Mouse (Mus musculus) cerebellum, postnatal 14 days (tissue): ENCODE data around the gene Rab13.

Experiments
- DNase-seq, 2 experiments: peaks; one replicate each; pipeline ENCODE4 v3.0.0; 2021; ENCODE audit warnings: mixed read lengths in 2 of 2

Rab13 gene

DNA sequence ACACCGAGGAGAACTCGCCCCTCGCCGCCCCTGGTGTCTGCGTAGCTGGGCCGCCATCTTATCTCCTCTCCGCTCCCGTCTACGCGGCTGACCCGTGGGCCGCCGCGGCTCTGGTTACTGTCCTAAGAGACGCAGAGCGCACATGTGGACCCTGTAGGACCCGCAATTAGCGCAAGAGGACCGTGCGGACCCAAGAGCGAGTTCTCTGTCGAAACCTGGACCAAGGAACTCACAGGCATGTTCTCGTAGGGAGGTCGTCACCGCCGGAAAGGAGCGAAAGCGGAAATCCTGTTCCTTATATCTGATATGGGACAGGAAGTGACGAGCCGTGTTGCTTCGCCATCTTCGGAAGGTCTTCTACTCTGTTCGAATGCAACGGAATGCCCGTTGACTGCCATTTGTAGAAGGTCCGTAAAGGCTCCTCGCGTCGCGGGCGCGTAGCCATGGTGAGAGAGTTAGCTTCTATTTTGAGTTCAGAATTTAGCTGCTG, at the start of gene Rab13, which contains the start of gene Rps27:
TSS of gene Rab13 (plus strand) at position 319 of the 490 bp plus-strand sequence.
TSS of gene Rps27 (minus strand) at position 275 of the 490 bp plus-strand sequence.
- peak; percentile 87 to 91 for DNase-seq

DNA sequence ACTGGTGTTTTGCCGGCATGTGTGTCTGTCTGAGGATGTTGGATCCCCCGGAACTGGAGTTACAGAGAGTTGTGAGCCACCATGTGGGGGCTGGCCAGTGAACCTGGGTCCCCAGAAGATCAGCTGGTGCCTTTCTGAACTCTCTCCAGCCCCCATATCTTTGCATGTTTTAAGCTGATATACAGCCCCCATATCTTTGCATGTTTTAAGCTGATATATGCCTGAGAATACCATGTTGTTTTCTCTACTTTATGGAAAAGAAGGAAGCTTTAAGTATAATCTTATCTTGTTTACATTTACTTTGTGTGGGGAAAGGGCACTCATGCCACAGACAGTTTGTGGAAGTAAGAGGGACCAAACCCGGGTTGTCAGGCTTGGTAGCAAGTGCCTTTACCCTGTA, 33.9 kb upstream of the Rab13 start:
- DNase-seq: no peak

DNA sequence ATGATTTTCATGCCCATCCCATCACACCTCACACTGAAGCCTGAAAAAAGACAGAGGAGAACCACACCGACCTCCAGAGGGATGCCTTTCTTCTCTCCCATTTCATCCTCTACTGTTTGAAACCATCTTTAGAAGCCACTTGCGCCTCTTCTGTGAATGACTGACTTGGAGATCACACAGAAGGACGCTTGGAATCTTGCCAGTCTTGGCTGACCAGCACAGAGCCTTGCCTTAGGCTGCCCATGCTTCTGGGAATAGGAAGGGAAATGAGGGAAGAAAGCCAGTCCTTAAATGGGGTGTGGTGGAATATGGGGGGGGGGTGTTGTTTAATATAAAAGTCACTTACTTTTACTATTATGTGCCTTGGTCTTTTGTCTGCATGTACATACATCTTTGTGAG, 29.9 kb upstream of the Rab13 start:
- peak; percentile 18 to 34 for DNase-seq

DNA sequence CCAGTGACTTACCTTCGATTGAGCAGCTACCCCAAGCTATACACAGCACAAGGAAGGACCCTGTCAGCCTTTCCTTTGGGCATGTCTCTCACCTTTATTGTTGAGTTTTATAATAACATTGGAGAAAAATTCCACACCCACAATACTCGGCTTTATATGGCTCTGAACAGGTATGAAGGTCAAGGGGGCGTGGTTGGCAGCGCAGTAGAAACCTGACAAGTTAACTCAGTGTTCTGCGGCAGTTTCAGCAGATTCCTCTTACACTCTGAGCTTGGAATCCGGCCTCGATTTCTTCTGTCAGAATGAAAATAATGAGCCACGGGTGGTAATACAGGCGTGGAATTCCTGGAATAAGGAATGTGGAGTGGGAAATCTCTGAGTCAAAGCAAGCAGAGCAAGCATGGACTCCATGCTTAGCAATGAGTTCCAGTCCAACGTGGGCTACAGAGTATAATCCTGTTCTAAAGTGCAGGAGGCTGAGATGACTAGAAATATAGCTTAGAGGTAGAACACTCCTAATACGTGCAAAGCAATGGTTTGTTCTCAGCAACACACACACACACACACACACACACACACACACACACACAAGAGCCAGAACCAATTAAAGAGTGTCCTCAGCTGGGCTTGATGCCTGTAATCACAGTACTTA, 22.5 kb upstream of the Rab13 start:
- no peak for DNase-seq

DNA sequence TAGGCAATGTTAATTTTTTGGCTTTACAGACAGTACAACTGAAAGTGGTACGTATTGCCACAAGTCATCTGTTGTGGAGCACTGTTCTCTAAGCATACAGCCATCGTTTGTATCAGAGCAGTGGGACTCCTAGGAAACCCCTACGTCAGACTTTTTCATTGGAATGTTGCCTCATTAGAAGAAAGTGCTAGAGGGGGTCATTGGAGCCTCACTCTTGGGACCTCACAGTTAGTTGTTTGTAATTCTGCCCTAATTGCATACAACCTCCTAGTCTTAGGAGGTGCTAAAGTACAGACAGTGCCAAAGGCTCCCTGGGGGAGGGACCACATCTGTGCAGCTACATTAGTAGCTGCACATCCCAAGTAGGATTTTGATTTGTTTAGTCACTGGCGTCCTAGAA, 18.7 kb upstream of the Rab13 start:
- DNase-seq: no peak

DNA sequence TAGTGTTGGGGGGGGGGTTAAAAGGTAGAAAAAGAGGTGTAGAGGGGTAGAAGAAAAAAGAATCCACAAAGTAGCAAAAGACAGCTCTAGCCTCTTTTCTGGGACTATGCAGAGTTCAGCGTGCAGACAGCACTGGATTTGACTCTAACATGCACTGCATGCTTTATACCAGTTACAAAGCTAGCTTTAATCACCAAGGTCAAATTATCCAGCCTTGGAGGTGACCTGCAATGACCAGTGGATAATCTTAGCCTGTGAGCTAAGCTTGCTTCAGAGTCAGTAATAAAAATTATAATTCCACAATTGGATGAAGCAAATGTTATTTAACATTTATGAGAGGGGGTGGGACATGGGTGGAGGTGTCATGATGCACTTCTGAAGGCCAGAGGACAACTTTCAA, 17.9 kb upstream of the Rab13 start:
- DNase-seq: no peak

DNA sequence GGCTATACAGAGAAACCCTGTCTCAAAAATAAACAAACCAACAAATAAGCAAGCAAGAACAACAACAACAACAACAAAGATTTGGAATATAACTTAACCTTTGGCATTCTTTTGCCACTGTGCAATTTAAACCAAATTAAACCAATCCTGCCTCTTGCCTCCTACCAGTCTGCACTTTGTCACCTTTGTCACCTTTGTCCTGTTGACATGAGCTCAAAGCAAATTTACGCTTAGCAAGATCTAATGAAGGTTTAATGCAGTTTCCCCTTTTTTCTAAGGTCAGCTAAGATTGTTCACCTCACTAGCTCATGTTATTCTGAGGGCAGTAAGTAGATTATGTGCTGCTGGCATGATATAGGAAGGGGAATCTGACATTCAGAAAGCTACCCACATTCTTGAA, 15.9 kb upstream of the Rab13 start:
- DNase-seq: no peak

DNA sequence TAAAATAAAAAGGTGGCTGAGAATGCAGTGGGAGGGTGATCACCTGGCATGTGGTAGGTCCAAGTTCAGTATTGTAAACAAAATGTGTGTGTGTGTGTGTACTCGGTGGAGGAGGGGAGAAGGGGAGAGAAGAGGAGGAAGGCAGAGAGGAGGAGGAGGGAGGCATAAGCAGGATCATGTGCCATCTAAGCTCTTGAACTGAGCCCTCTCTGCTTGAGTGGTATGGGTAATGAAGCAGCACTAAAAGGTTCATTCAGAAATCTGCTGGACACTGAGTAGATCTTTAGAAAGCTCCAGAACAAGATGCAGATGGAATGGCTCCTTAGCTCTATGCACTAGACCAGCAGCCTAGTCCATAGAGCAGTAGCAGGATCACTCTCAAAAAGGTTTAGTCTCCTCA, 10.6 kb upstream of the Rab13 start:
- DNase-seq: no peak

DNA sequence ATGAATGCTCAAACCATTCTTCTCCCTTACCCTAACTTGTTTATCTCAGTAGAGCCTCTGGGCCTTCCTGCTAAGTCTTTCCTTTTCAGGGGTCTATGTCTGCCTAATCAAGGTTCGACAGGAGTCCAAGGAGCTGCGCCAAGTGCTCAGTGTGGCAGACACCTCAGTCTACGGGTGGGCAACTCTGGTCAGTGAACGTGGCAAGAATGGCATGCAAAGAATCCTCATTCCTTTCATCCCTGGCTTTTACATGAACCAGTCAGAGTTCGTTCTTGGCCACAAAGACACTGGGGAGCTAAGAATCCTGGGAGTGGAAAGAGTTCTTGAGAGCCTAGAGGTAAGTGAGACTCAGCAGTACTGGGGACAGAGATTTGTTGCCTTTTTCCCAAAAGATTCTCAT, 9.9 kb upstream of the Rab13 start:
- no peak for DNase-seq

DNA sequence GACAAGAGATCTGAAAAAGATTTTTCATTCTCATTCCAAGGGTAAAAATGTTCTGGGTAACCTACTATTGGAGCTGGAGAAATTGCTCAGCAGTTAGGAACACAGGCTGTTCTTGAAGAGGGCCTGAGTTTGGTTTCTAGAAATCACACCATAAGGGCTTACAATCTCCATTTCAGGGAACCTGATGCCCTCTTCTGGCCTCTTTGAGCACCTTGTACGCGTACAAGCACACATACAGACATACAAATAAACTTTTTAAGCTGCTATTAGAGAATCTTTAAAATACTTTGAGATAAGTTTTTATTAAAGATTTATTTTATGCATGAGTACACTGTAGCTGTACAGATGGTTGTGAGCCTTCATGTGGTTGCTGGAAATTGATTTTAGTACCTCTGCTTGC, 8.9 kb upstream of the Rab13 start:
- no peak for DNase-seq

DNA sequence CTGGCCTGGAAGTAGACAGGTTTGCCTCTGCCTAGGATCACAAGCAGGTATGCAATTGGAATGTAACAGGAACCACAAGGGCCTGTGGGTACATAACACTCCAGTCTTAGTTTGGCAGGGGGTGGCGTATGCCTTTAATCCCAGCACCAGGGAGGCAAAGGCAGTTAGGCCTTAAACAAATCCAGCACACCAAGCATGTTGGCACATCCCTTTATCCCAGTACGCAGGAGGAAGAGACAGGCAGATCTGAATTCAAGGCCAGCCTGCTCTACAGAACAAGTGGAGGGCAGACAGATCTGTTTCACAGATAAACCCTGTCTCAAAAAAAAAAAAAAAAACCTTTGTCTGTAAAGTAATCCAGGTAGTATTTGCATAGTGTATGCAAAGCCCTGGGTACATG, 4.8 kb upstream of the Rab13 start:
- no peak for DNase-seq

DNA sequence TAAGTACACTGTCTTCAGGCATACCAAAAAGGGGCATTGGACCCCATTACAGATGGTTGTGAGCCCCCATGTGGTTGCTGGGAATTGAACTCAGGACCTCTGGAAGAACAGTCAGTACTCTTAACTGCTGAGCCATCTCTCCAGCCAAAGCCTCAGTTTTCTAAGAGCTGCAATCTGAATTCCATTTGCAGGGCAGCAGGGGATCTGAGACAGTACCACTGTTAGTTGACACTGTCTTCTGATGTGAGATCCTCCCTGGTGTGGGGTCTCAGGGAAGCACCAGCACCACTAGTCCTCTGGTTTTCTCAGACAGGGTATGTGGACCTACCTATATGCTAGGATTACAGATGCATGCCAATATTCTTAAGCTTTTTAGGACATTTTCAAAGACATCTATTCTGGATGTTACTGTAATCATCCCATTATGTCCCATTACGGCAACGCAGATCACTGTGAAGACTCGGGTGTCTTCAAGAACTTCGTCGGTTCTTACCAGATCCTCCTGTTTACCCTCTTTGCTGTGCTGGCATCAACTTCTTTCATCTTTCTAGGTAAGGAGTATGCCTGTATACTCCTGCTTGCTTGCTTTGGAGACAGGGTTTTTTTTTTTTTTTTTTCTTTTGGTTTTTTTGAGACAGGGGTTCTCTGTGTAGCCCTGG, 3.5 kb upstream of the Rab13 start:
- no peak for DNase-seq

DNA sequence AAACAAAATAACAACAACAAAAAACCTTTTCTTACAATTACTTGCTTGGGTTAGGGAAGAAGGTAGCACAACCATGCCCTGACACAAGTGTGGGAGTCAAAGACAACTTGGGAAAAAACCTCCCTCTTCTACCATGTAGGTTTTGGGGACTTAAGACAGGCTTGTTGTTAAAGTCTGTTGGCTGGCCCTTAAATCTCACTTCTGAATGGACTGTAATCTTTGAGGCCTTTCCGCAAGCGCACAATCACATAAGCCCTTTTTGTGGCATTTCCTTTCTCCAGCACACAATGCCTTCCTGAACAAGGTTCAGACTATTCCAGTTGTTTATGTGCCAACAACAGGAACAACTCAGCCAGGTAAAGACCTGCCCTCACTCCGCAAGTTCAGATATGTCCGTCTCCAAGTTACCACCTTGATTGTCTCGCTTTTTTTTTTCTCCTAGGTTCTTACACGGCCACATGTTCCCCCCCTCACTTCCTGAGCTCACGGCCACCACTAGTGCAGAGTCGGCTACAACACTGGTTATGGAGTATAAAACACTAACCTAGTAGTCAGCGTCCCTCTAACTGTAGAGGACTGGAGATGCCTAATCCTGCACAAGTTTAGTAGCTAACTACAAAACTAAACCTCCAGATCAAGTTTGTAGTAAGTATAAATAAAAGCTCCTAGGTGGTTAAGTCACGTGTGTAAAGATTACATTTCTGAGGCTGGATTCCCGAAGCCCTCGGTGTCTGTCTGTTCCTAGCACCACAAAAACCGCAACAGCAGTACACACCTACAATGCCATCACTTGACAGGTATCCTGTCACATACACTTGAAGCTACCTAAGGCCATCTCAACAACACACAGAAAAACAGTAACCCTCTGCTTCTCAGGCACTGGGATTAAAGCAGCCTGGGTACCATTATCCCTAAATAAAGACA, 1.8 kb upstream of the Rab13 start:
- no peak for DNase-seq

DNA sequence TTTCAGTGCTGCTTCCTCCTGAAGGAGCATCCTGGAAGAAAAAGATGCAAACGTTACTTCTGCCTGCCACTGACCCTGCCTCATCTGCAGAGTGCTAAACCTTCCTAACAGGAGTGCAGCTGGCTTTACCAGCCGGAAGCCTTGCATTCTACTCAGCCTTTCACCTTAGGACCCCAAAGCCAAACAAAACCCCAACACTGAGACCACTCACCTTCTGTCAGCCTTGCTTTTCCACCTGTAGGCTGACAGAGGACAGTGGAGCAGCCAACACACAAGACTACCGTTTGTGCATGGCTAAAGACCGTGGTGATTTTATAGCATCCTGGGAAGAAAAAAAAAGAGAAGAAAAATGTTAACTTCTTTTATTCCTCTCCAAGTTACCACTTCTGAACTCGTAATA, 772 bp upstream of the Rab13 start:
- peak in 1 of 2 experiments; percentile 18 for DNase-seq

DNA sequence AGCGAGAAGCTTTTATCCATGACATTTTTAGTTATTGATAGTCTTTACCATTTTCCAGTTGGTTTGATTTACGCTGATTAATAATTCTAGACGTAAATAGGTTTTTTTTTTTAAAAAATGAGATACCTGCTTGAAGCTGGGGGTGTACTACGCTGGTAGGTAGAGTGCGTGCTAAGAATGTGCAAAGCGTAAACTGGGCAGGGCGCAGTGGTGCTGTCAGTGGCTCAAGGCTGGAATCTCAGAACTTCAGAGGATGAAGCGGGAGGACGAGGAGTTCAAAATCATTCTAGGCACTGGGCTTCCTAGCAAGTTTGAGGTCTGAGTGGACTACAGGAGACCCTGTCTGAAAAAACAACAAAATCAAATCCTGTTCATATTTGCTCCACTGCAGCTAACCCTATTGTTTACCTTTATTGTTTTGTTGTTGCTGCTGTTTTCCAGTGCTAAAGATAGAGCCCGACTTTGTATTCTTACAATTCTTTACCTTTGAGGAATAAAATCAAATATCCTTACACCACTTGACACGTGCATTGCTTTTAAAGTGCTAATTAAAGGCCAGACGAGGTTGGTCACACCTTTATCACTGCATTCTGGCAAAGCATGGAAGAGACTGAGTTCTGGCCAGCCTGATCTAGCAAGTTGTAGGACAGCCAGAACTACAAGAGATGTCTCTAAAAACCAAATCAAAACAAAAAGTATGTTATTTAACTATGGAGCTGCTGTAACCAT, 625 bp downstream of the Rab13 start:
- DNase-seq: peak; percentile 42 to 51

DNA sequence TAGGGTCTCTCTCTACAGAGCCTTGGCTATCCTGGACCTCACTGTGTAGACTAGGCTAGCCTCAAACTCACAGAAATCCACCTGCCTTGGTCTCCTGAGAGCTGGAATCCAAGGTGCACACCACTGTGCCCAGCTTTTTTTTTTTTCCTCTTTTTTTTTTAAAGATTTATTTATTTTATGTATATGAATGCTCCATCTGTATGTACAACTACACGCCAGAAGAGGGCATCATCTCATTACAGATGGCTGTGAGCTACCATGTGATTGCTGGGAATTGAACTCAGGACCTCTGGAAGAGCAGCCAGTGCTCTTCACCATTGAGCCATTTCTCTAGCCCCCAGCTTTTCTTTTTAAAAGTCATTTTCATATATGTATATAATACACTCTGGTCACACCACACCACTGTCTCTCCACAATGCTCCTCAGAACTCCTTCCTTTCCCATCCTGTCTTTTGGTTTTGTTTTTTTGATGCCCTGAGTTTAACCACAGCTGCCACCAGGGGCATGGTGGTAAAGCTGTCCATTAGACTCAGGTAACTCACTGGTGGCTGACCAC, 2.4 kb downstream of the Rab13 start:
- no peak for DNase-seq

DNA sequence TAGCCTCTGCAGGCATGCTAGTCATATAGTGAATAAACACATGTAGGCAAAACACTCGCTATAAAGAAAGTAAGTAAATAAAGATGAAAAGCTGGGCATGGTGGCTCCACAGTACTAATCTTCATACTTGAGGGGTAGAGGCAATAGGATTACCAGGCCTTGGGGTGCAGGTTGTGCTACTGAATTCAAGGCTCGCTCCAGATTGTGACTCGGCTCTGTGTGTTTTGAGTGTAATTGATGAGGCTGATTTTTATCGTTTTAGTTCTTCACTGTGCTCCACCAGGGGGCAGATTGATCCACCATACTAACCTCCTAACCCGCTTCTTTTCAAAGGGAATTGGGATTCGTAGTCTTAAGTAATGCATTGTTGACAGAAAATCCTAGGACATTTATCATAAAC, 6.6 kb downstream of the Rab13 start:
- DNase-seq: peak; percentile 77 to 78

DNA sequence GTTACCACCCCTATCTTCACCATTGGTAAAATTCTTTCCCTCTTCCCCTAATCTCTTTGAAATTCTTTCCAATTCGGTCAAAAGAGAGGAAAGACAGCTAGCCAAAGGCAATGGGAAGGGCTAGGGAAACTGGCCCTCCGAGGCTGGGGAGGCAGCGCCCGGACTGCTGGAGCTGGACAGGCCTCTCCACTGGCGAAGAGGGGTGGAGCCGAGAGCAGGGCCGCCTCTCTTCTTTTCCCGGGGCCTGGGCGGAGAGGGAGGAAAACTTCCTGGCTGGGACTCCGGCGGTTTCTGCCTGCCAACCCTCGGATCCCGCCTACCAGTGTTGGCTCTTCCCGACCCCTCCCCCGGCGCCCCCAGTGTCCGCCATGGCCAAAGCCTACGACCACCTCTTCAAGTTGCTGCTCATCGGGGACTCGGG, 7.0 kb downstream of the Rab13 start:
- DNase-seq: peak; percentile 58 to 61

DNA sequence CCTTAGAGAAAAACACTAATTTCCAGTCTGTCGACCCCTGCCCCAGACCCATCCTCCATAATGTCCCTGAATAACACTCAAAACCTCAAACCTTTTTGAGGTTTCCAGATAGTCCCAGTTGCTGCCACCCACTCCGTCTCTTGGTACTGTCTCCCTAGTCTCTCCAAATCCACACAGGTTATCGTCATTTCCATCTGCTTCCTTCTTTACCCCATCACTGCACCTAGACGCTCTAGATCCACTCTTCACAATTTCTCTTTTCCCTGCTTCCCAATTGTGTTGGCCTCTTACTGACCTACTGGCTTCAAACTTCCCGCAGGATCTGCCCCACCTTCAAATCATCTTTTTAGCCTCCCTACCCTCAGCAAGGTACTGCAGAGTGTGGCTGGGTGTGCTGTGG, 7.6 kb downstream of the Rab13 start:
- DNase-seq: no peak

DNA sequence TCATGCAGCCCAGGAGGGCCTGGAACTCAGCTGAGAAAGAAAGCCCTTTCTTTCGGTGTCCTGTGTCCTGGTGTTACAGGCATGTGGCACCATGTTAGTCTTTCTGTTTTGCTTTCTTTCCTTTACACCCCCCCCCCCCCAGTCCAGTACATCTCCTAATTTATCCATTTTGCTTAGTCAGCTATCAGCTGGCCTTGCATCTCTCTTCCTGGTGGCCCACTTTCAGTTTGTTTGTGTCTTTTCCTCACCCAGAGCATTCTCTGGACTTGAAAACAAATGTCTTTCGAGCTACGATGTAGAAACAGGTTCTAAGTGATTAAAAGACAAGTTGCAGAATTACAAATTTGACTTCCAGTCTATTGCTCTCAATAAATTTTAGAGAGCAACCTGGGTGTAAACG, 9.0 kb downstream of the Rab13 start:
- DNase-seq: no peak

DNA sequence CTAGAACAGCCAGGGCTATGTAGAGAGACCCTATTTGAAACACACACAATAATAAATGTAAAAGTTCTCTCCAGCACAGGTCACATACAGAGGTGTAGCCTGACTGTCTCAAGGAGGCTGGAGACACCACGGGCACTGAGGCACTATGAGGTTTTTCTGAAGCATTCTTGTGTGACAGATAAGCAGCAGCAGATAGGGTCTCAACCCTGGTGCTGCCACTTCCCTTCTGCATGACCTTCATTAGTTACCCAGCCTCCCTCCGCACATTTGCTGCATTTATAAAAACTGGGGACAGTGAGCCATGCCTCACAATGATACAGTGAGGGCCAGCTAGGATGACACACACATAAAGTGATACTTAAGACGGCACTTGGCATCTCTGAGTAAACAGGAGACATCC, 9.4 kb downstream of the Rab13 start:
- no peak for DNase-seq

DNA sequence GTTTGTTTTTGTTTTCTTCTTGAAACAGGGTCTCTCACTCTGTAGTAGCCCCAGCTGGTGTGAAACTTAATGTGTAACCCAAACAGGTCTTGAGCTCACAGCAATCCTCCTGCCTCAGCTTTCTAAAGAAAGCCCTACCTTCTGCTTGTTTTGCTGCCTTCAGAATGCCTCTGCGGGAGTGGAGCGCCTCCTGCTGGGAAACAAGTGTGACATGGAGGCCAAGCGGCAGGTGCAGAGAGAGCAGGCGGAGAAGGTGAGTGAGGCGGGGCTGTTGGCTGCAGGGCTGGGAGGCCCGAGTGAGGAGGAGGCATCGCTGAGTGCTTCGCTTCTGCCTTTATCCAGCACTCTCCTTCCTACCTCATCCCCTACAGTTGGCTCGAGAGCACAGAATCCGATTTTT, 10.8 kb downstream of the Rab13 start:
- no peak for DNase-seq

DNA sequence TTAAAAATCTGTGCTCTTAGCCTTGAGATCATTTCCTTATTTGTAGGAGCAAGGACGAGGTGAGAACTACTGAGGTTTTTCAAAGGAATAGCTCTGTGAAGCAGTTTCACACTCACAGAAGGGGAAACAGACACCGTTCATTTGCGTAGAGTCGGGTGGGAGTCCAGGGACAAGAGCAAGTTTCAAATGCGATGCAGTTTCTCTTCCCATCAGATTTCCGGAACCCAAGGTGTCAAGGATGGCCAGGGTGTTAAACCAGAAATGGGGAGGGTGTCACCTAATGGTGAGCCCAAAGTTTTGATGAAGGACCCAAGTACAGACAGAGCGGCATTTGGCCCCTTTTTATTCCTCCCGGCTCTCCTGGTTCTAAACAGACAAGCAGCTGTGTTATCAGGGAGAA, 17.6 kb downstream of the Rab13 start:
- no peak for DNase-seq
